In genomic region chr6:144944435-144945365, GRCm38 (mm10) we compare ENCODE assay signal across 8 mouse cellular contexts.
DNase-seq lines count a peak whose midpoint lies in the region; ATAC-seq lines count a peak whose summit lies in the region.
"Had no signal": no experiment of that assay in that cellular context is flagged by ENCODE, and none has a peak within 500 bp of the region (broad histone marks: within the 10 kb centered on the region; RNA-seq: fewer than 3 reads in every experiment).

No protein-coding gene starts in this region.

- peak; percentile 64 for DNase-seq in embryo, embryonic 11.5 days (ENCODE audit: low read depth, low spot score)
- peak; percentile 36 for DNase-seq in fibroblast of lung, adult 2 months (ENCODE audit: low read depth)
- peak; percentile 77 for DNase-seq in hindlimb bud, embryonic 11.5 days (ENCODE audit: extremely low spot score, low read depth, low spot score)
- peak; percentile 41 for DNase-seq in neural tube, embryonic 10.5 days (ENCODE audit: extremely low spot score, low spot score)
- no peak for DNase-seq in adrenal gland, postnatal 4 days (ENCODE audit: low spot score in 2 of 2)
- no peak for DNase-seq in MN1 (ENCODE audit: low spot score)
- DNase-seq: right cerebral cortex, postnatal 4 days had no signal

- ATAC-seq in granulocyte monocyte progenitor cell, adult 5-6 weeks (replicated peaks; ENCODE audit: poor library complexity, severe bottlenecking), result no peak

Comparison
In these comparisons a context has a peak if more than half of its experiments do, and no peak if none do; other contexts are left out.
1. DNase-seq: peak in embryo, embryonic 11.5 days (single experiment), fibroblast of lung, adult 2 months (single experiment), hindlimb bud, embryonic 11.5 days (single experiment) and neural tube, embryonic 10.5 days (single experiment); none in adrenal gland, postnatal 4 days (0 of 2) and MN1 (single experiment).